Mouse (Mus musculus) kidney, postnatal 0 days (tissue): ENCODE measurements at regions not wholly inside any gene's neighbourhood (a gene's known extent, or its start where the extent isn't known, plus 50 kb on each side); places are given as distances from the start of the nearest gene placed in this dataset.
"Not testable (repeated sequence)": the region's sequence is repeated elsewhere in the genome, so short reads cannot be mapped to it uniquely, and the experiment has no call there.

Experiments used
- ATAC-seq: fragments of 200-750 bp; cut with Nextera tagmentation; replicated peaks from 2 replicates; pipeline ENCODE4 v1.8.0; 2017; ENCODE audit warnings: low read depth, moderate number of reproducible peaks, moderate TSS enrichment, moderate library complexity; ENCODE audit not compliant: low FRiP score
- DNase-seq: peaks from one replicate; pipeline ENCODE4 v3.0.0-alpha.2; 2016; ENCODE audit warnings: low spot score
- H3K27ac ChIP-seq: fragments of 300-500 bp; sonication (generic); 2 replicates; pipeline ENCODE4 v1.5.1; 2014; ENCODE audit warnings: mild to moderate bottlenecking
- H3K27me3 ChIP-seq: fragments of 300-500 bp; sonication (generic); 2 replicates; pipeline ENCODE4 v1.6.1; 2014; ENCODE audit warnings: low read length, mixed read lengths; ENCODE audit not compliant: insufficient read depth
- H3K36me3 ChIP-seq: fragments of 300-500 bp; sonication (generic); 2 replicates; pipeline ENCODE4 v1.6.1; 2014; ENCODE audit warnings: low read length, mixed read lengths; ENCODE audit not compliant: insufficient read depth
- H3K4me1 ChIP-seq: fragments of 300-500 bp; sonication (generic); replicated peaks from 2 replicates; pipeline ENCODE4 v1.6.1; 2014; ENCODE audit warnings: antibody characterized with exemption, low read length, mixed read lengths; ENCODE audit not compliant: insufficient read depth
- H3K4me2 ChIP-seq: fragments of 300-500 bp; sonication (generic); 2 replicates; pipeline ENCODE4 v1.6.1; 2014; ENCODE audit warnings: mild to moderate bottlenecking, low read length, moderate library complexity, mixed read lengths
- H3K4me3 ChIP-seq: fragments of 300-500 bp; sonication (generic); replicated peaks from 2 replicates; pipeline ENCODE4 v1.5.1; 2014; ENCODE audit warnings: low read depth, low read length
- H3K9ac ChIP-seq: fragments of 300-500 bp; sonication (generic); 2 replicates; pipeline ENCODE4 v1.6.1; 2014; ENCODE audit warnings: low read depth, low read length
- H3K9me3 ChIP-seq: fragments of 300-500 bp; sonication (generic); replicated peaks from 2 replicates; pipeline ENCODE4 v1.6.1; 2016; ENCODE audit warnings: low read length, inconsistent platforms, mixed read lengths
- CTCF ChIP-seq: IDR thresholded peaks from 2 replicates; pipeline ENCODE4 v1.5.1; 2016; ENCODE audit warnings: antibody characterized with exemption, low read depth, mild to moderate bottlenecking, moderate library complexity
- WGBS: fragments of 180-500 bp; shearing (Covaris S2); extraction: QIAGEN DNeasy Blood & Tissue Kit; methylation state at CpG from one replicate; pipeline ENCODE4 v1.1.7; 2014; 5-methylcytosine and 5-hydroxymethylcytosine counted together

DNA sequence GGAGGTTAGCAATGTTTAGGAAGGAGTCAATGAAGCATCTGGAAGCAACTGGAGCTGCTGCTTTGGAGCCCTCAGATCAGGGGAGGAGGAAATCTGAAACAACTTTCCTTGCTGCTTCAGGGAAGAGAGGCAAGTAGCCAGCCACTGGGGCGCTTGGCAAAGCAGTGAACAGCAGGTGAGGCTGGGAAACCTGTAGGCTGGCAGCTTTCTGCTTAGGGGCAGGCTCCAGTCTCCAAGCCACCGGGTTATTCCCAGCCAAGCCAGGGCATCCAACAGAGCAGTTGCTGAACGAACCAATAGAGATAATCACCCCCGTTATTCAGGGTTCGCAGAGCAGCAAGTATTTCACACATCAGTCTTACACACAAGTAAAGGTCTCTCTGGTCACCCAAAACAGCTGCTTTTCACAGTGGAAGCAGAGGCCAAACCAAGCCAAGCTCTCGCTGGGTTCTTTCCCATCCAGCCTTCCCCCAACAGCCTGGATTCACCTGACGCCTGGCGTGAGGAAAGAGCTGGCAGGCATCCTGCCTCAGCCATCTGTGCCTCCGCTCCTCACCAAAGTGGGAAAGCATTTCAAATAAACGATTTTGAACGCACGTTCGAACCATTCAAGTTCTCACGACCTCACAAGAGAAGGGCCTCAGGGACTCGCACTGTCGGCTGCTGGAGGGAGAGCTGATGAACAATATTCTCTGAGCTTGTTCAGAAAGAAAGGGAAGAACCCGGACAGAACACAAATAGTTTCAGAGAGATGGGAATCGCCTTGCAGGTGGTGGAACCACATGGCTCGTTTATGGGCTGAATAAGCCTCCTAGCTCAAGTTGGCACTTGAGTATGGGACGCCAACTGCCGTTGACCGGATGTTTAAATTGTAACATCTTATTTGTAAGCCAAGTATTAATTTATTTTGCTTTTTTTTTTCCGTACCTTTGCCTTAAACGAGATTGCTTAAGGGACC is 454.8 kb upstream of the Jmjd1c start:
- Histone ChIP-seq H3K27ac (no peak overlapping the region), H3K4me1 (no peaks in the 10 kb centered on the region), H3K36me3 (no peaks in the 10 kb centered on the region), H3K4me2 (no peak overlapping the region), H3K9me3 (no peaks in the 10 kb centered on the region), H3K4me3 (no peak overlapping the region), H3K9ac (no peak overlapping the region), H3K27me3 (no peaks in the 10 kb centered on the region)
- TF ChIP-seq CTCF: no peak
- ATAC-seq (no peak), DNase-seq (peak; percentile 11)
- WGBS: 70% methylated on average over 24 of the region's 24 CpGs

DNA sequence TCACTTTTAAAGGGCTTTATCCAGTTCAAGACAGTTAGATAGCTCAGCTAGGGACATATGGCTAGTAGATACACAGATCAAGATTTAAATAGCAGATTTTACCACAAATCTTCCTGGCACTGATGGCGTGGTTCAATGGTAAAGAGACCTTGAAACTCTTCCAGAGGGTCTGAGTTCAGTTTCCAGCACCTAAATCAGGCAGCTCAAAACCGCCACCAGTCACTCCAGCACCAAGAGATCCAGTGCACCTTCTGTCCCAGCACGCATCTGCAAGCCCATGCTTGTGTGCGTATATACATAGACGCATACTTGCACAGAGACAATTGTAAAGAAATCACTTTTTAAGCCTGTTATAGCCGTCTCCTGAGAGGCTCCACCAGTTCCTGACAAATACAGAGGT is 454.0 kb upstream of the Jmjd1c start:
- 88% methylated on average over 6 of the region's 6 CpGs for WGBS
- Histone ChIP-seq H3K36me3 (no peaks in the 10 kb centered on the region), H3K9ac (no peak overlapping the region), H3K27me3 (no peaks in the 10 kb centered on the region), H3K27ac (no peak overlapping the region), H3K9me3 (no peaks in the 10 kb centered on the region), H3K4me3 (no peak overlapping the region), H3K4me2 (no peak overlapping the region), H3K4me1 (no peaks in the 10 kb centered on the region)
- DNase-seq (no peak), ATAC-seq (no peak)
- TF ChIP-seq CTCF: no peak

DNA sequence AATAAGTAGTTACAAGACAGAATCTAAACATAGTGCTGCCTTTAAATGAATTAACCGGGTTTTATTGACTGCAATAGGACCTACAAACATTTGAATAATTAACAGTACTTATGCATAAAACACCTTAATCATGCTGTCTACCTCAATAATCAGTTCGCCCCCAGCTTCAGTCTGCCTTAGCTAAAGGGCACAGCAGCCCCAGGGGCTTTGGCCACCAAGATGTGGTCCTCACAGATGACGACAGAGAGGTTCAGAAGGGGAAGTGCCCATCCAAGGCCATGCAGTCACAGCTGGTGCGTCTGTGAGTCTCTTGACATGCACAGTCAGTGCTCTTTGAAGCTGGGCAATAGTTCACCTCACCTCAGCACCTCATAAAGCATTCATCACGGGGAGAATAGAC is 452.8 kb upstream of the Jmjd1c start:
- ATAC-seq (no peak), DNase-seq (no peak)
- no peak overlapping the region for H3K4me3 ChIP-seq
- no peaks in the 10 kb centered on the region for H3K27me3 ChIP-seq
- no peaks in the 10 kb centered on the region for H3K9me3 ChIP-seq
- H3K9ac ChIP-seq: no peak overlapping the region
- H3K36me3 ChIP-seq: no peaks in the 10 kb centered on the region
- 59% methylated on average over 5 of the region's 5 CpGs for WGBS
- H3K4me2 ChIP-seq: no peak overlapping the region
- no peak overlapping the region for H3K27ac ChIP-seq
- no peaks in the 10 kb centered on the region for H3K4me1 ChIP-seq
- no peak for TF ChIP-seq CTCF

DNA sequence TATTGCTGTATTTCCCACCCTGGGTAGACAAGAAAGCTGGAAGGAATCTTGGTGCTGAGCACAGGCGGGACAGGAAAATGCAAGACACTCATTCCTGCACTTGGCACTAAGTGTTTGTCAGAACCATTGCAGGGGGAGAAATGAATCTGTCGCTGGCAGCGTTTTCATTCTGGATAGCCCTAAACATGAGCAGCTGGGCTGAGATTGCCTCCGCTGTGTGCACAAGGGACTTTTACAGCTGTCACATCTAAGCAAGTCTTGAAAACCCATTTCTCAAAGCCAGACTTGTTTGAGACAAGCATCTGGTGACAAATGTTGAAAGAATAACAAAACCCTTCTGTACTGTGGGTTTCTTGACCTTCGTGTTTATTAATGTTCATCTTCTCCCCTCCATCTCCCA is 438.4 kb upstream of the Jmjd1c start:
- no peaks in the 10 kb centered on the region for H3K9me3 ChIP-seq
- no peaks in the 10 kb centered on the region for H3K4me1 ChIP-seq
- TF ChIP-seq CTCF: no peak
- 84% methylated on average over 5 of the region's 5 CpGs for WGBS
- H3K9ac ChIP-seq: no peak overlapping the region
- H3K27me3 ChIP-seq: no peaks in the 10 kb centered on the region
- H3K4me2 ChIP-seq: no peak overlapping the region
- no peaks in the 10 kb centered on the region for H3K36me3 ChIP-seq
- DNase-seq (no peak), ATAC-seq (no peak)
- H3K4me3 ChIP-seq: no peak overlapping the region
- H3K27ac ChIP-seq: no peak overlapping the region

DNA sequence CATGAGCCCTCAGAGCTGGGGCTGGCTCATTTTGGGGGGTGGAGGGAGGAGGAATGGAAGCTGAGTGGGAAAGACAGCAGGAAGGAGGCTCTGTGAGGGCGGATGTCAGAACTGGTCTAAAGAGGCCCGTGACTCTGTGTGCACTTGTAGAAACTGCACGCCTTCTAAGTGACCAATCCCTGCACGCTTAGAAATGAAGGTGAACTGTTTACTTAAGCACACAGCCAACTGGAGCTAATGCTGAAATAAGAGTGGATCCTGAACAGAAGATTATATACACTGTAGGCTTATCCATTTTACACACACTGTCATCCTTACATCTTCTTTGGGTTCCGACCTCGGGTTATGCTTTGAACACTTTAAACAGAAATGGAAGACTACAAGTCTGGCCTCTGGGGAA is 412.8 kb upstream of the Jmjd1c start:
- Histone ChIP-seq H3K9me3 (no peaks in the 10 kb centered on the region), H3K27me3 (no peaks in the 10 kb centered on the region), H3K4me1 (no peaks in the 10 kb centered on the region), H3K27ac (no peak overlapping the region), H3K36me3 (no peaks in the 10 kb centered on the region), H3K4me2 (no peak overlapping the region), H3K9ac (no peak overlapping the region), H3K4me3 (no peak overlapping the region)
- no peak for TF ChIP-seq CTCF
- ATAC-seq (no peak), DNase-seq (no peak)
- WGBS: 73% methylated on average over 6 of the region's 6 CpGs

DNA sequence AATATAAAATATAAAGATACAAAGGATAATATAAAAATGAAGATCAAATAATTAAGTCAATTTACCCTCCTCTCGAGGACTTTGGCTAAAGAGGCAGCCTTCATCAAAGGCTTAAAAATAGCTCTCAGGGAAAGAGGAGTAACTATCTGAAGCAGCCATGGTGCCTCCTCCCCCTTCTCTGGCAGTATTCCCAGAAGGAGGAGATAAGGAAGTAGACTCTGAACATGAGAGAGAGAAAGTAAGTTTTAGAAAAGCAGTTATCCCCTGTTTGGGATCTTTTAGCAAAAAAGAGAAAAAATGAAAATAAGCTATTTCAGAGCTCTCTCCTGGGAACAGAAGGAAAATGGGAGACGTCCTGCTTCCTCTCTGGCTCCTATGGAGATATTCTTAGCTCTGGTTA is 406.7 kb upstream of the Jmjd1c start:
- not testable (repeated sequence) for H3K27ac ChIP-seq, H3K4me1 ChIP-seq, ATAC-seq, H3K27me3 ChIP-seq, DNase-seq, H3K9me3 ChIP-seq, H3K4me3 ChIP-seq, H3K9ac ChIP-seq, H3K36me3 ChIP-seq, H3K4me2 ChIP-seq
- WGBS: 70% methylated on average over 2 of the region's 2 CpGs
